Mouse (Mus musculus) lung, embryonic 15.5 days (tissue): ENCODE results near the gene Pnpla2. TPM values are rescaled to one million over a fixed set of nuclear protein-coding genes. Genes with fewer than 3 reads are reported as not detected.
"Not testable (repeated sequence)": the region's sequence is repeated elsewhere in the genome, so short reads cannot be mapped to it uniquely, and the experiment has no call there.

ENCODE experiments used
- ATAC-seq: fragments of 200-750 bp; cut with Nextera tagmentation; 2 replicates; pipeline ENCODE4 v1.8.0; 2017; ENCODE audit warnings: moderate number of reproducible peaks, borderline replicate concordance; ENCODE audit not compliant: low FRiP score, low TSS enrichment; ENCODE audit errors: extremely low read depth
- H3K27ac ChIP-seq: fragments of 300-500 bp; sonication (generic); 2 replicates; pipeline ENCODE4 v1.5.1; 2015; ENCODE audit warnings: moderate library complexity, mild to moderate bottlenecking, inconsistent platforms
- H3K27me3 ChIP-seq: fragments of 300-500 bp; sonication (generic); 2 replicates; pipeline ENCODE4 v1.6.1; 2015; ENCODE audit warnings: inconsistent platforms
- H3K36me3 ChIP-seq: fragments of 300-500 bp; sonication (generic); 2 replicates; pipeline ENCODE4 v1.6.1; 2015; ENCODE audit warnings: inconsistent platforms
- H3K4me1 ChIP-seq: fragments of 300-500 bp; sonication (generic); 2 replicates; pipeline ENCODE4 v1.6.1; 2015; ENCODE audit warnings: inconsistent platforms
- H3K4me2 ChIP-seq: fragments of 300-500 bp; sonication (generic); 2 replicates; pipeline ENCODE4 v1.6.1; 2015; ENCODE audit warnings: inconsistent platforms, mild to moderate bottlenecking, moderate library complexity
- H3K4me3 ChIP-seq: fragments of 300-500 bp; sonication (generic); 2 replicates; pipeline ENCODE4 v1.5.1; 2015; ENCODE audit warnings: mild to moderate bottlenecking, inconsistent platforms
- H3K9ac ChIP-seq: fragments of 300-500 bp; sonication (generic); 2 replicates; pipeline ENCODE4 v1.6.1; 2015; ENCODE audit warnings: inconsistent platforms
- H3K9me3 ChIP-seq: fragments of 300-500 bp; sonication (generic); 2 replicates; pipeline ENCODE4 v1.6.1; 2016; ENCODE audit warnings: inconsistent platforms
- WGBS: fragments of 180-500 bp; shearing (Covaris S2); methylation state at CpG from one replicate; pipeline ENCODE4 v1.1.7; 2015; 5-methylcytosine and 5-hydroxymethylcytosine counted together
- polyA plus RNA-seq: library from polyadenylated mRNA; unstranded; fragments of >200 nt; fragmentation: Nextera tagmentation; extraction: Ambion mirVana; gene quantifications from 2 replicates; pipeline ENCODE4 v1.2.1, GENCODE M21; 2015

Gene Pnpla2
- polyA plus RNA-seq: 35.9 and 41.6 TPM in 2 replicates

DNA sequence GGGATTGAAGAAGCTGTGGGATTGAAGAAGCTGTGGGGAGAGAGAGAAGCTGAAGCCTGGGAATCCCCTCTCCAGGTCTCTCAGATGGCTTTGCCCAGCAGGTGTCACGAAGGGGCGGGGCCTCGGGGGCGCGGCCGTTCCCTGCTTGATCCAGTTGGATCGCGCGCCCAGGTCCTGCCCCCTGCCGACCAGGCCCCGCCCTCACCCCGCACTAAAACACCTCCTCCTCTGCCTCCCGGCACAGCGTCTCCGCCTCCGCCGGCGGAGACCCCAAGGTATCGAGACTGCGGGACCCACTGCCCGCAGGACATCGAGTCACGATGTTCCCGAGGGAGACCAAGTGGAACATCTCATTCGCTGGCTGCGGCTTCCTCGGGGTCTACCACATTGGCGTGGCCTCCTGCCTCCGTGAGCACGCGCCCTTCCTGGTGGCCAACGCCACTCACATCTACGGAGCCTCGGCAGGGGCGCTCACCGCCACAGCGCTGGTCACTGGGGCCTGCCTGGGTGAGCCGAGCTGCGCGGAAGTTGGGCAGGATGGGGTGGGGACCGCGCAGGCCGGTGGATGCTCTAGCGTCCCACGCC, at the start of gene Pnpla2:
Gene Pnpla2, plus strand, starts transcription at position 232 of the 585 bp plus-strand sequence.
- H3K9me3 ChIP-seq: no peaks in the 10 kb centered on the region
- peak within 1 kb of the TSS; percentile 87 for H3K27ac ChIP-seq
- peak; percentile 79 for ATAC-seq
- peaks cover 6% of the 10 kb centered on the region for H3K27me3 ChIP-seq
- H3K36me3 ChIP-seq: peaks cover 27% of the 10 kb centered on the region
- peaks cover 35% of the 10 kb centered on the region for H3K4me1 ChIP-seq
- H3K4me3 ChIP-seq: peak within 1 kb of the TSS; percentile 68
- WGBS: under 1% methylated on average over 45 of the region's 45 CpGs
- peak within 1 kb of the TSS; percentile 60 for H3K9ac ChIP-seq
- peak within 1 kb of the TSS; percentile 89 for H3K4me2 ChIP-seq

DNA sequence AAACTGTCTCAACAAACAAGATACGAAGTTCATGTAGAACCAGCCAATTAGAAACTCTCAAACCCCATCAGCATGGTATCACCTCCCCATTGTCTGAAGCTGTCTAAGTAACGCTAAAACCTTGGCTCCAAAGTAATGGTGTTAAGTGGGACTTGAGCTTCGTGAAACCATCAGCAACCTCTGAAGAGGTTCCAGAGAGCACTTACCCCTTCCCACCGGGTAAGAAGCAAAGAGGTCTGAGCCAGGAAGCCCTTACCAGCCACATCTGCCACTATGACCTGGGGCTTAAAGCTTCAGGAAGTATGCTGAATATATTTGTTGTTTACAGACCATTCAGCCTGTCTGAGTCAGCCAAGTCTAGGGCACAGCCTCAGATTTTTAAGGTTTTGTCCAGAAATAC, 49.5 kb upstream of the Pnpla2 start:
- Histone ChIP-seq H3K27ac (no peak overlapping the region), H3K9me3 (no peaks in the 10 kb centered on the region), H3K36me3 (peaks cover 49% of the 10 kb centered on the region), H3K4me3 (no peak overlapping the region), H3K4me1 (peaks cover 7% of the 10 kb centered on the region; the same call in 1 of the 2 replicates), H3K4me2 (no peak overlapping the region), H3K9ac (no peak overlapping the region), H3K27me3 (no peaks in the 10 kb centered on the region)
- WGBS: 56% methylated on average over 4 of the region's 4 CpGs
- no peak for ATAC-seq

DNA sequence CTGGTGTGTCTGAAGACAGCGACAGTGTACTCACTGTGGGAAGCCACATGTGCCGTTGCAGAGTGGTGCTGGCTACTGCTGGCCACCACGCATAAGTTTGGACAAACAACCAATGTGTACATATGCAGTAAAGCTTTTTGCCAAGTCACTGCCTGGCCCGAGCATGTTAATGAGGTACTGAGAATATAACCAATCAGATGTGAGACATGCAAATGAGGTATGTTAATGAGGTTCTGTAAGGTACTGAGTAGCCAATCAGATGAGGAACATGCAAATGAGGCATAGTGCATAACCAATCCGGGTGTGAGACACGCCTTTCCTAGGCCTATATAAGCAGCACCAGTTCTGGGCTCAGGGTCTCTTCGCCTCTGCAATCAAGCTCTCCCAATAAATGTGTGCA, 47.3 kb upstream of the Pnpla2 start:
- ATAC-seq, H3K4me1 ChIP-seq, H3K4me2 ChIP-seq, H3K9me3 ChIP-seq, H3K4me3 ChIP-seq, H3K27ac ChIP-seq, H3K27me3 ChIP-seq, H3K9ac ChIP-seq: not testable (repeated sequence)
- peaks cover 35% of the 10 kb centered on the region for H3K36me3 ChIP-seq
- 94% methylated on average over 7 of the region's 7 CpGs for WGBS

DNA sequence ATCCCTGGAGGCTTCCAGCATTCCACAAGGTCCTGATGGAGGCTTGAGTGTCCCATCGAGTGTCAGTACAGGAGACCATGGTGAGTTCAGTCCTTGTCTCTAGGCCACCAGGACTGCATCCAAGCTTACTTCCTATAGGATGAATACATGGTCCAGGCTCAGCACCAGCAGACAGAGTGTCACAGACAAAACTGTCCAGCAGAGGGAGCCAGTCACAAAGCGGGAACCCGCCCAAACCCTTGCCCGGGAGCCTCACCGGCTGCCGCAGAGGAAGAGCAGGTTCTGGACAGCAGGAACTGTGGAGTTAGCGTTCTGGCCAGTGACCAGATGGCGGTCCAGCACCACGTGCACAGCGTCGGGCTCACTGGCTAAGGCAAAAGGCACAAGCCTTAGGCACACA, 46.2 kb upstream of the Pnpla2 start:
- no peak overlapping the region for H3K4me2 ChIP-seq
- no peak overlapping the region for H3K27ac ChIP-seq
- H3K27me3 ChIP-seq: no peaks in the 10 kb centered on the region
- no peaks in the 10 kb centered on the region for H3K9me3 ChIP-seq
- no peak overlapping the region for H3K4me3 ChIP-seq
- ATAC-seq: peak; percentile 59; the same call in 1 of the 2 replicates
- H3K36me3 ChIP-seq: peaks cover 27% of the 10 kb centered on the region
- H3K4me1 ChIP-seq: peaks cover 15% of the 10 kb centered on the region
- 13% methylated on average over 11 of the region's 11 CpGs for WGBS
- H3K9ac ChIP-seq: no peak overlapping the region

DNA sequence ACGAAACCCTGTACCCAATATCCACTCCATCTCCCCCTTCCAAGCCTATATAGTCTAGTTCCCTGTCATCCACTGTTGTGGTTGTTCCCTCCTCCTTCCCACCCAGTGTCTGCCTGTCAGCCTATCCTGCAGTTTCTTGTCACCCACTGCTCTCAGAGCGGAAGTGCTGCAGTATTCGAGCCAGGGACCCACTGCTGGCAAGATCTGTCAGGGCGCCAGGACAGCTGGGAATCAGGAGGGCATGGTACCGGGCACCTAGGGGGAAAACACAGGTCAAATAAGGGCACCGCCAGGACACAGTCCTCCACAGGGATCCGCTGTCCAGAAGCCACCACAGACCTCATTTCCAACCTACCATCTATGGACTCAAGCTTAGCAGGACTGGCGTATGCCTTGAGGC, 44.4 kb upstream of the Pnpla2 start:
- no peak for ATAC-seq
- 82% methylated on average over 8 of the region's 8 CpGs for WGBS

DNA sequence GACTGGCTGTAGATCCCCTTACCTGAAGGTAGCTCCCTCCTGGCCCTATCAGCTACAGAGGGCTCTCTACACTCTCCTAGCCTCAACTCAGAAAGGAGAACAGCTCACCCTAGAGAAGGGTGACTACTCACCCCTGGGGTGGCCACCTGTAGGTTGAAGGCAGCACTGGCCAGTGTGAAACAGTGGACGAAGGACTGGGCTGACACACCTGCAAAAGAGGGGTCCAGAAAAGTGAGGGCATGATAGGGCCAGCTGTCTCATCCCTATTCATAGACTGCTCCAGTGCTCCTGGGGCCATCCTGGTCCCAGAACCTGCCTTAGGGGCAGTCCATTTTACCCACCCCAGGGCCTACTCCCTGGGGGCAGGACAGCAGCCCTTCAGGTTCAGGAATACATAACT, 43.3 kb upstream of the Pnpla2 start:
- Histone ChIP-seq H3K4me3 (no peak overlapping the region), H3K36me3 (peaks cover 27% of the 10 kb centered on the region), H3K27me3 (no peaks in the 10 kb centered on the region), H3K4me1 (peaks cover 22% of the 10 kb centered on the region), H3K27ac (no peak overlapping the region), H3K9me3 (no peaks in the 10 kb centered on the region), H3K9ac (no peak overlapping the region), H3K4me2 (no peak overlapping the region)
- 100% methylated on average over 1 of the region's 1 CpGs for WGBS
- no peak for ATAC-seq

More for the DNA sequence above, 44.4 kb upstream of the Pnpla2 start:
- Histone ChIP-seq H3K27ac (no peak overlapping the region), H3K4me1 (peaks cover 22% of the 10 kb centered on the region), H3K4me2 (no peak overlapping the region), H3K9me3 (no peaks in the 10 kb centered on the region), H3K36me3 (peaks cover 27% of the 10 kb centered on the region), H3K27me3 (no peaks in the 10 kb centered on the region), H3K9ac (no peak overlapping the region), H3K4me3 (no peak overlapping the region)

DNA sequence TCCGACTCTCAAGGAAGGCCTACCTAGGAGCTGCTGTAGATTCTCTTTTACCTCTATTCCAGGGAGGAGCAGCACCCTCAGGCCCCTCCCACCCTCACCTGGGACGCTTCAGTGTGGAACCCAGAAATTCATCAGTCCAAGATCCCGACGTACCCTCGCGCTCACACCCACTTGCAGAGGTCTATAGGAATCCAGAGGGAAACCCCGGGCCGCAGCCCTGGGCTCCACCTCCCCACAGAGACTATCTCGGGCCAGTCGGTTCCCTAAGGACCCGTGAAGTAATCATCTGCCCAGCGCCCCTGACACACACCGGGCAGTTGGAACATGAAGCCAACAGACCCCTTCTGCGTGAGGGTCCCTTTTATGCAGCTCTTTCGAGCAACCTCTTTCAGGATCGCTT, 41.7 kb upstream of the Pnpla2 start:
- H3K36me3 ChIP-seq: peaks cover 21% of the 10 kb centered on the region
- H3K4me2 ChIP-seq: peak overlapping the region; percentile 87
- no peaks in the 10 kb centered on the region for H3K27me3 ChIP-seq
- no peaks in the 10 kb centered on the region for H3K9me3 ChIP-seq
- 2% methylated on average over 16 of the region's 16 CpGs for WGBS
- peak; percentile 7; the same call in 1 of the 2 replicates for ATAC-seq
- H3K9ac ChIP-seq: peak overlapping the region; percentile 89
- H3K27ac ChIP-seq: peak overlapping the region; percentile 77
- H3K4me1 ChIP-seq: peaks cover 22% of the 10 kb centered on the region
- H3K4me3 ChIP-seq: peak overlapping the region; percentile 85

DNA sequence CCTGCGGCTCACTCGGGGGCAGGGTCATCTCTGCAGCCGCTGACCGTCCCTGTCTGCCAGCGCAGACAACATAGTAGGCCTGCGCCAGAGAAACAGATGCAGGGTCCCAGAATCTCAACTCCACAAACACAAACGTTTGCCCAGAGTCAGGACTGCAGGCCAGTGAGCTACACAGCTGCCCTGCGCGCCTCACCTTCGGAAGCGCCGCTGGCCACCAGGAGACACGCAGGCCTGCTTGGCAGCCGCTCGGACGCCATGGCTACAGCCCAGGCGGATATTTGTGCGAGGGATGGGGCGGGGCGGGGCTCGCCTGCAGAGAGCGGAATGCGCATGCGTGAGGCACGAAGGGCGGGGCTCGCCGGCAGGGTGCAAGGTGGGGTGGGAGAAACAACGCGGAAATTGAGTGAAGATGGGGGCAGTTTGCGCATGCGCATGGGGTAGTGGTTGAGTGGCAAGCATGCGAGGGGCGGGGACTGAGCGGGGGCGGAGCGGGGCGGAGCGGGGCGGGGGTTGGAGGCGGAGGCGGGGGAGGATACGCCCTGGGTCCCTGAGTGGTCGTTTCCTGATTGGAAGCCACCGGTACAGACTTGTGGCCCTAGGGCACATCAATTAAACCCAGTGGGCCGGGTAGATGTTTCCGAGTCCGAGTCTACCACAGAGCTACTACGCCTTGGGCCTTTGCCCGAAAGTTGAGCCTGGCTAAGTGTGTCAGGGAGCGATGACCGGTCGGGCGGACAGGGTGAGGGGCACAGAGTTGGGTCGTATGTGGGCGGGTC, 41.0 kb upstream of the Pnpla2 start, which contains the start of gene Gatd1:
Gene Gatd1, minus strand, starts transcription at position 328 of the 776 bp plus-strand sequence.
- H3K4me3 ChIP-seq: peak within 1 kb of the TSS; percentile 85
- peaks cover 19% of the 10 kb centered on the region for H3K4me1 ChIP-seq
- under 1% methylated on average over 56 of the region's 56 CpGs for WGBS
- no peaks in the 10 kb centered on the region for H3K9me3 ChIP-seq
- peak within 1 kb of the TSS; percentile 87 for H3K4me2 ChIP-seq
- H3K27ac ChIP-seq: peak within 1 kb of the TSS; percentile 77
- H3K36me3 ChIP-seq: peaks cover 16% of the 10 kb centered on the region
- H3K9ac ChIP-seq: peak within 1 kb of the TSS; percentile 89
- ATAC-seq: peak; percentile 92
- H3K27me3 ChIP-seq: no peaks in the 10 kb centered on the region

DNA sequence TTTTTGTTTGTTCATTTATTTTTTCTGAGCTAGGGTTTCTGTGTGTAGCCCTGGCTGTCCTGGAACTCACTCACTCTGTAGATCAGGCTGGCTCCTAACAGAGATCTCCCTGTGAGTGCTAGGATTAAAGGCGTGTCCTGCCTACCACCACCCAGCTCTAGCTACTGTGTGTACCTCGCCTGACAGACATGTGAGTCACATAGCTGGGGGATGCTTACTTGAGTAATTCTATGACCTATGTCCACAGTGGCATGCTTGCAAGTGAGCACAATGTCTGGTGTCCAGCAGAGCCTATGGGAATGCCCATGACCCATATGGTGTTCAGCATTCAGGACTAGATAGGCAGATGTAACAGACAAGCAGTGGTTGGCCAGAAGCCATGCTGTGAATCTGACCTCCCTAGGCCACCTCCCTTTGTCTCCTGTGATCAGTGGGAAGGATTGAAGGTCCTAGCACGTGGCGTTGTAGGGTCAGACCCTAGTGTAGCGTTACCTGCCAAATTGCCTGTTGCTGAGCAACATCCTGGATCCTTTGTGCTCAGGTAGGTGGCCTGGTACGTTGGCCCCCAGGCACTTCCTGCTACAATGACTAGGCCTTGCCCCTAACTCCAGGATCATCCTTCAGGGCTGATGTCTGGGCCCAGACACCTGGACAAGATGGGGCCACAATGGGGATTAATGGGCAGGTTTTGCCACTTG, 38.7 kb upstream of the Pnpla2 start:
- H3K4me2 ChIP-seq: no peak overlapping the region
- H3K4me1 ChIP-seq: peaks cover 15% of the 10 kb centered on the region
- no peaks in the 10 kb centered on the region for H3K36me3 ChIP-seq
- no peak overlapping the region for H3K27ac ChIP-seq
- H3K27me3 ChIP-seq: no peaks in the 10 kb centered on the region
- no peak for ATAC-seq
- no peaks in the 10 kb centered on the region for H3K9me3 ChIP-seq
- H3K9ac ChIP-seq: no peak overlapping the region
- WGBS: 79% methylated on average over 6 of the region's 6 CpGs
- H3K4me3 ChIP-seq: no peak overlapping the region

DNA sequence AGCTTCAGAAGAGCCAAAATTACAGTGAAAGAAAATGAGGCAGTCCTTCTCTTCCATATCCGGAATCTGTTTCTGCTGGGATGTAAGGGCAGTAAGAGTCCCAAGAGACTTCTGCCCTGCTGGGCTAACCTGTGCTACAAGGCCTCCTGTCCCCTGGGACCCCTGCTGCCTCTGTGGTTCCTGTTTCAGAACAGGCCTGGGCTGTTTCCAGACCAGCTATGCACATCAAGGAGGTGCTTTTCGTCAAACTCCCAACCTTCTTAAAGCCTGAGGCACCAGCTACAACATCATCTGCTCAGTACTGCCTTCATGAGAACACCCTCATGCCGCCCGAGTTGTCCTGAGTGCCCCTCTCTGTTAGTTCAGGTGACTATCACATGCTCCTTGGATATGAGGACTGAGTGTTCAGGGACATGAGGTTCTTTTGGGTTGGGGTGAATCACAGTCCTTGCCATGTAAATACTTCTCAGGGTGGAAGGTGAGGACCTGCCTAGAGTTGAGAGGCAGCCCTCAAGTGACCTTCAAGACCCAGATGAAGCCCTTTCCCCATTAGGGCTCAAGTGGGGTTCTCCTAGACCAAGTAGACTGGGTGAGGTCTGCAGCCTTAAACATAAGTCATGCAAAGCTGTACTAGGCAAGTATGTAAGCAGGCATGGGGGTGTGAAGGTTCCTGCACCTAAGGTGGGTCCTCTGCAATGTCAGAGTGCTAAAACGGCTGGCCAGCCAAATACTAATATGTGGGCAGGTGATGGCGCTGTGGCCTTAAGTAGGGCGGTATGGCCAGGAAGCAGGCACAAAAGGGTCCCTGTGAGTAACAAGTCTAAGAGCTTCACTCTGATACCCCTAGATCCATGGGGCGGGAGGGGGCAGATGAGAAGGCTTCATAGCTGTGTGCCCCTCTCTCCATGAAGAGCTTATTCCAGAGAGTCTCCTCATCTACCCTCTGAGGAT, 37.0 kb upstream of the Pnpla2 start:
- H3K9ac ChIP-seq: no peak overlapping the region
- H3K4me3 ChIP-seq: no peak overlapping the region
- 65% methylated on average over 8 of the region's 8 CpGs for WGBS
- H3K4me2 ChIP-seq: no peak overlapping the region
- H3K27me3 ChIP-seq: no peaks in the 10 kb centered on the region
- ATAC-seq: no peak
- H3K36me3 ChIP-seq: no peaks in the 10 kb centered on the region
- H3K9me3 ChIP-seq: no peaks in the 10 kb centered on the region
- H3K27ac ChIP-seq: no peak overlapping the region
- peaks cover 12% of the 10 kb centered on the region for H3K4me1 ChIP-seq

DNA sequence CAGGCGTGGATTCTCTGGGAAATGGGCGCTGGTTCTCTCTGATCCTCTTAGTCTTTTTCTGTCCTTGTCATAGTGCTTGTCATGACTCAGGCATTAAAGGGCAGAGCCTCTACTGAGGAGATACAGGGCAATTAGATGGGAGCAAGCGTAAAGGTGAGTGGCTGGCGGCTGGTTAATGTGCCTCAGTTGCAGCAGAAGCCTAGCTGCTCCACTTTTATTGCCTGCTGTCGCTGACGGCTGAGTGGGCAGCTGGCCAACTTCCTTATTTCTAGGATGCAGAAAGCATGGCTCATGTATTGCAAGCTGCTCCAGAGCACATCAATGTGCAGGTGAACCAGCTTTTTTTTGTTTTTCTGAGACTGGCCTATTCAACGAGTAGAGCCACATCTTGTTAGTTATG, 36.0 kb upstream of the Pnpla2 start:
- H3K4me3 ChIP-seq: no peak overlapping the region
- no peak overlapping the region for H3K27ac ChIP-seq
- no peak overlapping the region for H3K4me2 ChIP-seq
- H3K36me3 ChIP-seq: no peaks in the 10 kb centered on the region
- peaks cover 7% of the 10 kb centered on the region for H3K4me1 ChIP-seq
- no peaks in the 10 kb centered on the region for H3K9me3 ChIP-seq
- ATAC-seq: no peak
- WGBS: 59% methylated on average over 7 of the region's 7 CpGs
- no peak overlapping the region for H3K9ac ChIP-seq
- no peaks in the 10 kb centered on the region for H3K27me3 ChIP-seq
